Mouse (Mus musculus): ENCODE results near the gene Gm11060.

DNA sequence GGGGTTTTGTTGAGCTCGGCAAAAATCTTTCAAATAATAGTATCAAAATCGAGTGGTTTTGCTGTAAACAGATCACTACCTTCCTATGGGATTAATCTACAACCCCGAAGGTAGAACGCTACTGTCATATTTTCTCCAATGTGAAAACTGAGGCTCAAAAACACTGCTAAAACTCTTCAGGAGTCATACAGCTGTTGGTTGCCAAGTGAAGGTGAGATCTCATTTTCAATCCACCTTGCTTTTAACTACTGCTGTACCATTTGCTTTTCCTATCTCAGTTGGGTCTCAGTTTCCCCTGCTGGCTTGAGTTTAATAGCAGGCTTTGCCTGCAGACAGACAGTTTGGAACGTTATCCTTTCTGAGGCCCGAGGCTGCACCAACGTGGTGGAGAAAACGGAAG lies 31.6 kb downstream of the Gm11060 start:
- TF ChIP-seq CTCF (conservative IDR thresholded peaks at IDR 0.05; ENCODE audit: insufficient read depth, insufficient read length, low read depth, low read length) (no peak), POLR2A (IDR thresholded peaks at IDR 0.05; ENCODE audit: low read depth, low read length) (no peak)
